Mouse (Mus musculus) ovary, adult 2 months (tissue): Measurements from ENCODE around the gene Tmed3. TPM values are rescaled to one million over a fixed set of nuclear protein-coding genes. Genes with fewer than 3 reads are reported as not detected.

Source experiments
- polyA plus RNA-seq: library from polyadenylated mRNA; depleted of rRNA; stranded (reverse); fragments of >200 nt; gene quantifications from 2 replicates; pipeline ENCODE4 v1.2.3, GENCODE M21; 2012; rRNA removed

Tmed3 gene
- polyA plus RNA-seq = 169 and 181 TPM in 2 replicates

DNA sequence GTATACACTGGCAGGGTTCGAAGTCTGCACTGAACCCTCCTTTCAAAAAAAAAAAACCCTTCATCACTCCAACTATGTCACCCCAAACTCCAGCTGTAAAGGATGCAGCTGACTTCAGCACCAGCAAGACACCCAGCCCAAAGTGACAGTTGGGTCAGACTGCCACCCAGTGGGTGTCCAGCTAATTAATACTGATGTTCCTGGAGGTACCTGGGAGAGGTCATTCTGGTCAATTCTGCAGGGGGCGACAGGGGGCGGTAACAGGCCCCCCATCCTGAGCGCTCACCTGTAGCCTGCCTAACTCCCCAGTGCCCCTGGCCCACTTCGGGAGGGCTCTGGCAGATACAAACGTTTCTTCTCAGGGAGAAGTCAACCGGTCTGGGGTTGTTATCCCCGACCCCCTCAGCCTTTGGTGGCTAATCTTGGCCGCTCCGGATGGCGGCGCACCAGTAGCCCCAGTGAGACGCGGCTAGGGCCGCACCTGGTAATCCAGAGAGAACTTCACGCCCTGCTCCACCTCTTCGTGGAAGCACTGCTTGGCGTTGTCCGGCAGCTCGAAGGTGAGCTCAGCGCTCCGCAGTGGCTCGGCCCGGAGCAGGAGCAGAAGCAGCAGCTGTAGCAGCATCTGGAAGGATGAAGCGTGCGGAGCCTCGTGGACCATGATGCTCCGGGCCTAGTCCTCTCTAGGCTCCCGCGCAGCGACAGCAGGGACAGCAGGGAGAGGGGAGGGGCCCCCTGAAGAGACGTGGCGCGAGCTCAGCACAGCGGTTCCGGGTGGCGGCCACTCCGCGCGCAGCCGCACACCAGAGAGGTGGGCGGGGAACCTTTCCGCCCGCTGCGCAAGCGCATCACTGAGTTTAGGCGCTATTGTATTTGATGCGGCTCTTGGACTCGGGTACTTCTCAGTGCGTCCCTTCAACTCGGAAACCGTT is at the start of gene Tmed3:
Gene Tmed3, minus strand, starts transcription at position 804 of the 932 bp plus-strand sequence.

GRCm38 (mm10) chr9:89738295-89738694 is 33.4 kb upstream of the Tmed3 start, which contains the start of gene Ankrd34c:
Gene Ankrd34c (minus strand): TSS chr9:89738475.

Other genes starting within 250 kb of the Tmed3 start
- 0.03 TPM in 1 of 2 replicates, not detected in the other for gene Minar1, start 81.9 kb downstream of the Tmed3 start, polyA plus RNA-seq
- gene Ankrd34c, start 33.4 kb upstream of the Tmed3 start, polyA plus RNA-seq = not detected in 2 replicates
- gene Rasgrf1, start 204.8 kb upstream of the Tmed3 start, polyA plus RNA-seq = 0.32 and 0.55 TPM in 2 replicates